Mouse (Mus musculus) CH12.LX (cell line): ENCODE results near the gene Htra2.

Experiments
- CTCF ChIP-seq, 2 experiments: IDR thresholded peaks in 1 of 2; conservative IDR thresholded peaks in 1 of 2; 2 replicates each; pipeline ENCODE4 v1.5.1; 2011 to 2012; ENCODE audit warnings: low read depth in 2 of 2, low read length in 2 of 2, improper control_type of control experiment in 1 of 2, inconsistent platforms in 1 of 2, mild to moderate bottlenecking in 1 of 2, moderate library complexity in 1 of 2
- ETS1 ChIP-seq: conservative IDR thresholded peaks from 2 replicates; pipeline ENCODE4 v1.6.1; 2012; ENCODE audit warnings: low read depth, mild to moderate bottlenecking, inconsistent platforms, low read length, improper control_type of control experiment, moderate library complexity
- JUN ChIP-seq: IDR thresholded peaks from 2 replicates; pipeline ENCODE4 v1.6.1; 2011; ENCODE audit warnings: low read depth, mild to moderate bottlenecking, low read length, improper control_type of control experiment, moderate library complexity; ENCODE audit not compliant: insufficient read depth
- KAT2A ChIP-seq: IDR thresholded peaks from 2 replicates; pipeline ENCODE4 v1.6.1; 2012; ENCODE audit warnings: low read length, improper control_type of control experiment, inconsistent platforms; ENCODE audit not compliant: insufficient replicate concordance
- NELFE ChIP-seq: IDR thresholded peaks from 2 replicates; pipeline ENCODE4 v1.6.1; 2011; ENCODE audit warnings: low read depth, low read length, improper control_type of control experiment
- NRF1 ChIP-seq: IDR thresholded peaks from 2 replicates; pipeline ENCODE4 v1.6.1; 2014; ENCODE audit warnings: low read depth, mild to moderate bottlenecking, inconsistent platforms, low read length, improper control_type of control experiment, moderate library complexity
- PAX5 ChIP-seq: IDR thresholded peaks from 2 replicates; pipeline ENCODE4 v1.6.1; 2012; ENCODE audit warnings: low read length, inconsistent platforms, mixed read lengths
- TCF12 ChIP-seq: IDR thresholded peaks from 2 replicates; pipeline ENCODE4 v1.6.1; 2014; ENCODE audit warnings: low read depth, mild to moderate bottlenecking, inconsistent platforms, low read length, improper control_type of control experiment
- ZKSCAN1 ChIP-seq: IDR thresholded peaks from 2 replicates; pipeline ENCODE4 v1.6.1; 2012; ENCODE audit warnings: low read depth, inconsistent platforms, low read length, improper control_type of control experiment, borderline replicate concordance

DNA sequence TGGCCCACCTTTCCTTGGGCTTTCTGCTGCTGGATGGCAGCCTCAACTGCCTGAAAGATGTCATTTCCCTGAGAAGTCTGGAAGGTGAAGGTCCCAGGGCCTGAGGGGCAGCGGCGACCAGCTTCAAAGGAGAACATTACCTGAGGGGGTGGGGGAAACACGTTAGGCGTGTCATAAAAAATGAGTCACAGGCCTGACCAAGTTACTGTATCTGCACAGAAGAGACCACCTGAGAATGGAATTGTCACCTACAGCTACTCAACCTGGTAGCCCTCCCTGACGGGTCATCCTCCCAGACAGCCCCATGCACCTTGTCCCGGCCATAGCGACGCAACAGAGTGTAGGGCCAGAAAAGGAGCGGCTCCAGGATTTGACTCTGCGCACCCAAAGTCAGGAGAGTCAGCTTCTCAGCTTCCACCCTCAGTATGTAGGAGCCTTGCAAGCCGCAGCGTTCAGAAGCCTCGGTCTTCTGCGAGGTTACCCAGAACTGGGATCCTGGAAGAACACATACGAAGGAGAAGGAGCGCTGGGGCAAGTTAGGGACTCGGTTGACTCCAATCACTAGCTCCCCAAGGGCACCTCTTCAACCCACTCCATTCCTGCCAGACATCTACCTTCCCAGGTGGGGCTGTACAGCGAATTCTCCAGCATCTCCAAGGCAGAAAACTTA lies 23.0 kb downstream of the Htra2 start:
- TF ChIP-seq TCF12 (no peak), KAT2A (no peak), CTCF (conservative IDR thresholded peaks at IDR 0.05 in 1 of 2, IDR thresholded peaks at IDR 0.05 in 1 of 2; ENCODE audit: low read depth in 2 of 2, low read length in 2 of 2) (no peak), NELFE (no peak), PAX5 (no peak), ETS1 (no peak), NRF1 (no peak), ZKSCAN1 (no peak), JUN (no peak)
